Mouse (Mus musculus) hindbrain, embryonic 15.5 days (tissue): ENCODE results near the gene Hmcn1. TPM values are rescaled to one million over a fixed set of nuclear protein-coding genes. Genes with fewer than 3 reads are reported as not detected.

Source experiments
- ATAC-seq: fragments of 200-750 bp; cut with Nextera tagmentation; 2 replicates; pipeline ENCODE4 v1.8.0; 2017; ENCODE audit warnings: low read depth, moderate number of reproducible peaks, moderate TSS enrichment; ENCODE audit not compliant: low FRiP score
- H3K27ac ChIP-seq: fragments of 300-500 bp; sonication (generic); replicated peaks from 2 replicates; pipeline ENCODE4 v1.5.1; 2015; ENCODE audit warnings: mild to moderate bottlenecking, inconsistent platforms
- H3K27me3 ChIP-seq: fragments of 300-500 bp; sonication (generic); 2 replicates; pipeline ENCODE4 v1.6.1; 2015; ENCODE audit warnings: control low read depth, inconsistent platforms
- H3K36me3 ChIP-seq: fragments of 300-500 bp; sonication (generic); 2 replicates; pipeline ENCODE4 v1.6.1; 2015; ENCODE audit warnings: control low read depth, inconsistent platforms
- H3K4me1 ChIP-seq: fragments of 300-500 bp; sonication (generic); replicated peaks from 2 replicates; pipeline ENCODE4 v1.6.1; 2015; ENCODE audit warnings: control low read depth, inconsistent platforms
- H3K4me2 ChIP-seq: fragments of 300-500 bp; sonication (generic); 2 replicates; pipeline ENCODE4 v1.6.1; 2015; ENCODE audit warnings: moderate library complexity, mild to moderate bottlenecking, inconsistent platforms
- H3K4me3 ChIP-seq: fragments of 300-500 bp; sonication (generic); 2 replicates; pipeline ENCODE4 v1.5.1; 2015; ENCODE audit warnings: mild to moderate bottlenecking, inconsistent platforms
- H3K9ac ChIP-seq: fragments of 300-500 bp; sonication (generic); 2 replicates; pipeline ENCODE4 v1.6.1; 2015; ENCODE audit warnings: inconsistent platforms
- H3K9me3 ChIP-seq: fragments of 300-500 bp; sonication (generic); 2 replicates; pipeline ENCODE4 v1.6.1; 2016; ENCODE audit warnings: control low read depth, inconsistent platforms
- WGBS: fragments of 180-500 bp; shearing (Covaris S2); methylation state at CpG from one replicate; pipeline ENCODE4 v1.1.7; 2015; 5-methylcytosine and 5-hydroxymethylcytosine counted together
- polyA plus RNA-seq: library from polyadenylated mRNA; unstranded; fragments of >200 nt; fragmentation: Nextera tagmentation; extraction: Ambion mirVana; gene quantifications from 2 replicates; pipeline ENCODE4 v1.2.1, GENCODE M21; 2015

The Hmcn1 gene
- polyA plus RNA-seq, 1 experiment from 2014 or later: 1.3 TPM

DNA sequence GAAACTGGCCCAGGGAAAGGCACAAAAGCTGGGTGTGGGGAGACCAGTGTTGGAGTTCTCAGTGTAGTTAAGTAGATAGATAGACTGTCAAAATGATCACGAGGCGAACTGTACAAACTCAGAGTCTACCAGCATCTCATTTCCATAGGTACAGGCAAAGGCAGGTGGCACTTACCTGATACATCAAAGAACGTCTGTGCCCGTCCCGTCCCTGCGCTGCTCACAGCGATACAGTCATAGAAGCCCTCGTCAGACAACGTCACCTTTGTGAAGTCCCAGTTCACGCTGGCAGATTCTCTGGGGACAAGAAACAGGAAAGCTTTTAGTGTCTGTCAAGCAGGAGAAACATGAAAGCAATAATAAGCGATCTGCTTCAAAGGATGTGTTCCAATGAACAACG lies 190.6 kb downstream of the Hmcn1 start:
- Histone ChIP-seq H3K4me2 (no peak overlapping the region), H3K9ac (no peak overlapping the region), H3K36me3 (no peaks in the 10 kb centered on the region), H3K9me3 (no peaks in the 10 kb centered on the region), H3K4me1 (no peaks in the 10 kb centered on the region), H3K27me3 (no peaks in the 10 kb centered on the region), H3K4me3 (no peak overlapping the region), H3K27ac (no peak overlapping the region)
- WGBS: 75% methylated on average over 12 of the region's 12 CpGs
- ATAC-seq: no peak

DNA sequence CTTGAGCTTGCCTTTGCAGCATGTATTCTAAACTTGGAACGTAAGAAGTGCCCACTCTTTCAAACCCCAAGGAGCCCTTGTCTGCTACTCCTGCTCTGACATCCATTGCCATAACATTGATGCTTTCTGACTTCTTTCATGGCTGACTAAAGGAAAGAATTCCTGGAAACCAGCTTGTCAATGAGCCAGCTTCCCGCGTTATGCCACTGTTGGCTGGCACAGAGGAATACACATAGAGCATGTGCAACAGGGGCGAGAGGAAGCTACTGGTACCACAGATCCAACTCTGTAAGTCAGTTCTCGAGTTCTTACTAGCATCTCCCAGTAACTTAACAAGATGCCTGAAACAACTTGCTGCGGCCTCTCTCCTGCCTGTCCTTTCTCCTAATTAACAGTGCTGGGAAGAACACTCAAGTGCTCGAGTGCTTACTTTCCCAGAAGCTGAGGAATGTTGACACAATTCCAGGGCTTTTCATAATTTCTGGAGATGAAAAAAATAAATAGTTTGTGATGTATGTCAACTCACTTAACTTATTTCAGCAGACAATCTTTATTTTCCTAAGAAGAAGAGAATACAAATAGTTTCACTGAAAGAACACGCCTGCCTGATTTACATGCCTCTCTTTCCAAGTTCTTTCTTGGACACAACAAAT lies 192.5 kb downstream of the Hmcn1 start:
- 78% methylated on average over 8 of the region's 8 CpGs for WGBS
- Histone ChIP-seq H3K27me3 (no peaks in the 10 kb centered on the region), H3K27ac (no peak overlapping the region), H3K9ac (no peak overlapping the region), H3K4me1 (no peaks in the 10 kb centered on the region), H3K9me3 (no peaks in the 10 kb centered on the region), H3K36me3 (no peaks in the 10 kb centered on the region), H3K4me2 (no peak overlapping the region), H3K4me3 (no peak overlapping the region)
- ATAC-seq: no peak

DNA sequence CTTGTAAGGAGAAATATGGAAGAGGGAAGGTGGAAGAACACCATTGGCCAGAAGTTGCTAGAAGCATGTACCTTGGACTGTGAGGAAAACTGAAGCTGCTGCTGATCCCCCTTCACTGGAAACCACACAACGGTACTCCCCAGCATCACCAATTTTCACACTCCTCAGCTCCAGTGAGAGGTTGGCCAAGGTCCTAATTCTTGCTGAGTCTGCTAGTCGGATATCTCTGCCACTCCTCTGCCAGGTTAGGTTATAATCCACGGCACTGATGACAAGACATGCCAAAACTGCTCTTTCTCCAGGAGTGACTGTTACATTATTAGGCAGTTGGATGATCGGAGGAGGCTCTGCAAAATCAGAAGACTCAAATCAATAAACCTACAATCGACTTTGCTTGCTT lies 194.6 kb downstream of the Hmcn1 start:
- 89% methylated on average over 5 of the region's 5 CpGs for WGBS
- H3K36me3 ChIP-seq: no peaks in the 10 kb centered on the region
- H3K9me3 ChIP-seq: no peaks in the 10 kb centered on the region
- ATAC-seq: no peak
- H3K4me2 ChIP-seq: no peak overlapping the region
- no peak overlapping the region for H3K27ac ChIP-seq
- H3K27me3 ChIP-seq: no peaks in the 10 kb centered on the region
- H3K4me1 ChIP-seq: no peaks in the 10 kb centered on the region
- H3K9ac ChIP-seq: no peak overlapping the region
- no peak overlapping the region for H3K4me3 ChIP-seq

DNA sequence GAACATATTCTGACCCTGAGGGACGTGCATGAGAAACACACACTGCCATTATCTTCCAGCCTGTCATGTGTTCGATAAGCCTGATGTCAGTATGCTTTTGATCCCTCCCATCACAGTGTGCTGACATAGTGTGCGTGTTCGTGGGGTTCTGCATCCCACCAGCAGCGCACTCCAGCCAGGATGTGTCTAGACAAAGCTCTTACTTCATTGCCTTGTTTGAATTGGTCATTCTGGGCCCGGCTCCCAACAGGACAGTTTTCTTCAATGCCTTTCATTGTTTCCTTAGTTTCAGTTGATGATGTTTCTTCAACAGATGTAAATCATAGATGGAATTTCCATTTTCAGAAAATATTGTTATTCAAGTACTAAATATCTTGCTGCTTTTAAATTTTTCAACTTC lies 206.5 kb downstream of the Hmcn1 start:
- Histone ChIP-seq H3K9ac (no peak overlapping the region), H3K36me3 (no peaks in the 10 kb centered on the region), H3K4me2 (no peak overlapping the region), H3K4me1 (no peaks in the 10 kb centered on the region), H3K4me3 (no peak overlapping the region), H3K27me3 (no peaks in the 10 kb centered on the region), H3K9me3 (no peaks in the 10 kb centered on the region), H3K27ac (no peak overlapping the region)
- WGBS: 82% methylated on average over 6 of the region's 6 CpGs
- ATAC-seq: no peak

DNA sequence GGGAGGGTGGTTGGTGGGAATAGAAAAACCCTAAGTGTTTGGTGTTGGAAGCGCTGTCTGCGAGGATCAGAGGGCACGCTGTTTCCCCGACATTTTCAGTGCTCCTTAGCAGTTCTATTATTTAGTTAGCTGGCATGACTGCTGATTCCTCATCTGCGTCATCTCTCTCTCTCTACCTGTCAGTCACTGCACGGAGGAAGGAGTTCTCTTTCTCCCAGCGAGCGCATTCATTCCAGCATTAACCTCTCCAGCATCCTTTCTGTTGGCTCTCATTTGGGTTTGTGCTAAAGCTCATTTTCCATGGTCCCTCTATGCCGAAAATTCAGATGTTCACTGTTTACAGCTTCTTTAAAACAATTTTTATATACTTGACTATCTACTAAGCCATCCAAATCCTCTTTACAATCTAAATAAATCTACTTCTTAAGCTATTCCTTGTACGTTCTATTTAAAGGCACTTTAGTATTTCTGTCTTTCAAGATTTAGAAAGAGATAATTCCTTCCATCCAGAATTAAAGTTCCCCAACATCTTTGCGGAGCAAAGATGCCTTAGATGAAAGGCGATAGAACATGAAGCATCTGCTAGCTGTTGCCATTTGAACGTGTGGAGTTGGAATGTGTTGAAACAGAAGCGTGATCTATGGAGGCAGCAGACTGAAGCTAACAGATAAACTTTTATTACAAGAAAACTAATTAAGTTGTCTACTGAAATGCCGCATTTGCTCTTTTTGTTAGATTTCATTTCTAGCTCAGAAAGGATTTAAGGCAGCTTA lies 210.0 kb downstream of the Hmcn1 start:
- Histone ChIP-seq H3K27me3 (no peaks in the 10 kb centered on the region), H3K4me2 (0 out of 2 replicates have a peak overlapping the region, but pooled peaks have one; percentile 13), H3K9me3 (no peaks in the 10 kb centered on the region), H3K4me3 (no peak overlapping the region), H3K9ac (no peak overlapping the region), H3K27ac (no peak overlapping the region), H3K36me3 (no peaks in the 10 kb centered on the region), H3K4me1 (no peaks in the 10 kb centered on the region)
- no peak for ATAC-seq
- 81% methylated on average over 15 of the region's 15 CpGs for WGBS

DNA sequence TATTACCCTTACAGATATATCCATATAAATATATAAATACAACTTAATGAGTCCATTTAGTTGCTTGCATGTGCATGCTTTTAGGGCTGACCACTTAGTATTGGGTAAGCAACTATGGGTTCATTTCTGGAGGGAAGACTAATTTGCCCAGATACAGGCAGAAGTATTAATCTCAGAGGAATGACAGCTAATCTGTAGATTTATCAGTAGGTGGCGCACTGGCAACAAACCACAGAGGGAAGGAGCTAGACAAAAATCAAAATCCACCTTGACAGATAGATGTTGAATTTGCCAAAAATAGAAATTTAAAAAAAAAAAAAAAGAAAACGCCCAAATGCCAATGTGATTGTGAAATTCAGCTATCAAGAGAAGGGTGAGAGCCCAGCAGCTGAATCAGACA lies 213.3 kb downstream of the Hmcn1 start:
- no peaks in the 10 kb centered on the region for H3K36me3 ChIP-seq

DNA sequence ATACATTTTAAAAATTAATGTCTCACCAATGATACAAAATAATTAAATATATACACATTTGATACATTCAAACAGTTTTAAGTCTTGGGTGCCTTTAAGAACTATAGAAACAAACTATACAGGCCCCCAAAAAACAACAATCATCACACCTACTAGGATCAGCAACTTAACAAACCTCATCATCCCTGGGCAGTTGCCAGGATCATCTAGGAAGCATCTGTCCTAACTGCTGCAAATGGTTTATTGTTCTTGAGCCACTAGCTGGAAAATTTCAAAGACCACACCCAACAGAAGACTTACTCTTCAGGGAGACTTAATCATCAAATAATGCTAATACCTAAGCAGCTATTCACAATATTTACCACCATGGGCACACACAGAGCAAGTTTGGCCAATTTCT lies 216.5 kb downstream of the Hmcn1 start:
- ATAC-seq: no peak
- H3K4me2 ChIP-seq: no peak overlapping the region
- H3K27me3 ChIP-seq: no peaks in the 10 kb centered on the region
- H3K36me3 ChIP-seq: no peaks in the 10 kb centered on the region
- no peak overlapping the region for H3K9ac ChIP-seq
- H3K4me3 ChIP-seq: no peak overlapping the region
- H3K4me1 ChIP-seq: no peaks in the 10 kb centered on the region
- H3K27ac ChIP-seq: no peak overlapping the region
- H3K9me3 ChIP-seq: no peaks in the 10 kb centered on the region

More for the DNA sequence above, 213.3 kb downstream of the Hmcn1 start:
- no peak overlapping the region for H3K4me3 ChIP-seq
- no peak overlapping the region for H3K27ac ChIP-seq
- H3K4me2 ChIP-seq: no peak overlapping the region
- 44% methylated on average over 2 of the region's 2 CpGs for WGBS
- no peaks in the 10 kb centered on the region for H3K27me3 ChIP-seq
- no peak for ATAC-seq
- no peaks in the 10 kb centered on the region for H3K4me1 ChIP-seq
- no peak overlapping the region for H3K9ac ChIP-seq
- H3K9me3 ChIP-seq: no peaks in the 10 kb centered on the region

DNA sequence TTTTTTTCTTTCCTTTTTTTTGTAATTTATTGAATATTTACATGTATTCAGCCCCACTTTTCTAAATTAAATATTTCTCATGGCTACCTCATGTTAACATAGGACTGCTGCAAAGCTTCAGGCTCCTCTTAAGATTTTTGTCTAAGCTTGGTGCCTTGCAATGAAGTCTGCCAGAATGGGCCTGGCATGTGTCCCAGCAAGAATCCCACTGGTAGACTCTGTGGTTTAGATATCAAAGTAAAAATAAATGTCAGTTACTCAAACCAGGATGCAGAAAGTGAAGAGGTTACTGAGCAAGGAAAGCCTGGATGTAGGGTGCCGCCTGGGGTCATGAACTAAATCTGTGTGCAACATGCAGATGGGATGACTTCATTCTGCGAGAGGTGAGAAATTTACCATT lies 217.5 kb downstream of the Hmcn1 start:
- Histone ChIP-seq H3K27ac (no peak overlapping the region), H3K4me3 (no peak overlapping the region), H3K9ac (no peak overlapping the region), H3K4me2 (no peak overlapping the region), H3K9me3 (no peaks in the 10 kb centered on the region), H3K27me3 (no peaks in the 10 kb centered on the region), H3K36me3 (no peaks in the 10 kb centered on the region), H3K4me1 (no peaks in the 10 kb centered on the region)
- 78% methylated on average over 2 of the region's 2 CpGs for WGBS
- ATAC-seq: no peak

DNA sequence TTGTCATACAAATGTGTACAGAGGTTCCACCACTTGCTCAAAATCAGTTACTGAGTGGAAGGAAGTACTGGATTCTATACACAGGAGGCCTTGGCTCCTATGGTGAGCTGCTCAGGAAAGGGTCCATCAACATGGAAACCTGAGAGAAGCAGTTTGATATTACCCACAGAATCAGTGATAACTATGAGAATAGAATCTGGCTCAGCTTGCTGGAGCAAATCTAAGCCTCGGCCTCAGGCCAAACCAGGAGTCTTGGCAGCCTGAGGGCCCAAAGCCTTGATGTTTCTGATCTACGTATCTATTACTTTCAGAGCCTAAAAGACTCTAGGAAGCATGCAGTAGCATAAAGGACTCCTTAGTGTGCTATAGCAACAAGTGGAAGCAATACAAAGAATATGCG lies 220.3 kb downstream of the Hmcn1 start:
- WGBS: 84% methylated on average over 3 of the region's 3 CpGs
- no peak for ATAC-seq
- no peak overlapping the region for H3K4me2 ChIP-seq

DNA sequence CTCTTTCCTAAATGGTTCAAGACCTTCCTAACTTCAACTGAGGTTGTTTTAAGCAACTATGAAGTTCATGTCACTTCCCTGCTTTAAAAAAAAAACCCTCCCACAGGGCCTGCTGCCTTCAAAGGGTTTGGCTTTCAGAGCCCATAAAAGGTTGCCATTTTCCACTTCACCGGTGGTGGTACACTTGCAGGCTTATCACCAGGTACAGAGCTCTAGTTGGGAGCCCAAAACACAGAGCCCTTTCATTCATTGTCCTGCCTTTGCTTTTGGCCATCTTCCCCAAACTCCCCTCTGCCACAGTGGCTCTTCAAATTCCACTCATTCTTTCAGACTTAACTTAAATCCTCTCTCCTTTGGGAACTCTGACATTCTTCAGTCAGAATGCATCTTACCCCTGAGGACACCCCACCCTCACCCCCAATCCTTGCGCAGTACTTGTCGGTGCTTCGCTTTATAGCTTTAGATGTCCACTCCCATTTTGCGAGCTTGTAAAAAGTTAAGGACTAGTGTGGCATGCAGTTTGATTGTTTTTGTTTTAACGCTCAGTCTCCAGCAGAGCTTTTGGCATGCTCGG lies 222.2 kb downstream of the Hmcn1 start:
- Histone ChIP-seq H3K27ac (no peak overlapping the region), H3K27me3 (no peaks in the 10 kb centered on the region), H3K4me3 (no peak overlapping the region), H3K4me2 (no peak overlapping the region), H3K4me1 (no peaks in the 10 kb centered on the region), H3K9me3 (no peaks in the 10 kb centered on the region), H3K36me3 (no peaks in the 10 kb centered on the region), H3K9ac (no peak overlapping the region)
- no peak for ATAC-seq
- WGBS: 53% methylated on average over 7 of the region's 7 CpGs

More for the DNA sequence above, 220.3 kb downstream of the Hmcn1 start:
- Histone ChIP-seq H3K9me3 (no peaks in the 10 kb centered on the region), H3K9ac (no peak overlapping the region), H3K4me3 (no peak overlapping the region), H3K27ac (no peak overlapping the region), H3K36me3 (no peaks in the 10 kb centered on the region), H3K4me1 (no peaks in the 10 kb centered on the region), H3K27me3 (no peaks in the 10 kb centered on the region)

DNA sequence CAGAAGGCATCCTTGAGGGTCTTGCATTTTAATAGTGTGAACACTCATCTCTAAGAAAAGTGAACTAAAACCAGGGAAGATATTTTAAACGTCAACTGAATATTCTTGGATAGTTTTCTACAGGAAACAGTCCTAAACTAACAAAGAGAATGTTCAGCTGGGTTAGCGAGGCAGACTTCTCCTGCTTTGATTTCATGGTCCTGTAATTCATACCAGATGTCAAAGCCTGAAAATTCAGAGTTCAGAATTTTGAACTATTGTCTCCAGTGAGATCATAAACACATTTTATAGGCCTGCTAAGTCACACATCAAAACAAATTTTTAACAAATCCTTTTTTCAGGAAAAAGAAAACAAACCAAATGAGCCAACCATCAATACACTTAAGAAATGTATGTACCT lies 223.4 kb downstream of the Hmcn1 start:
- Histone ChIP-seq H3K4me2 (no peak overlapping the region), H3K27ac (no peak overlapping the region), H3K9ac (no peak overlapping the region), H3K4me1 (no peaks in the 10 kb centered on the region), H3K9me3 (no peaks in the 10 kb centered on the region), H3K36me3 (no peaks in the 10 kb centered on the region), H3K27me3 (no peaks in the 10 kb centered on the region), H3K4me3 (no peak overlapping the region)
- WGBS: 80% methylated on average over 2 of the region's 2 CpGs
- no peak for ATAC-seq

DNA sequence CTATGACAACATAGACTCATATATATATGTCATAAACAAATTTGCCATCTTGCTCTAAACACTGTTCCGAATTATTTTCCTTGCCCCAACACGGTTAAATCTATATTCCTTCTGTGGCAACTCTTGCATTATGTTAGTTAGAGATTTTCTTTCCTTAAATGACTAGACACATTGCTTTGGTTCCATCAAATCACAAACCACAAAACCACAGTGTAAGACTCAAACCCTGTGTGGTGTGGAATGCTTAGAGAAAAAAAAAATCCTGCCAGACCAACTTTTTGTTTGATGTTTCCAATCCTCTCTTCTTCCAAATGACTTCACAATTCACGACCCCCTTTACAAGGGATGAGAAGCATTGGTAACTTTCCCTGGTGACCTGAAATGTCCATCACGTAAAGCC lies 231.6 kb downstream of the Hmcn1 start:
- Histone ChIP-seq H3K4me2 (no peak overlapping the region), H3K27me3 (no peaks in the 10 kb centered on the region), H3K27ac (no peak overlapping the region), H3K36me3 (no peaks in the 10 kb centered on the region), H3K4me3 (no peak overlapping the region), H3K9me3 (no peaks in the 10 kb centered on the region), H3K9ac (no peak overlapping the region), H3K4me1 (no peaks in the 10 kb centered on the region)
- no peak for ATAC-seq
- WGBS: 88% methylated on average over 4 of the region's 4 CpGs
